Mouse (Mus musculus): ENCODE results near the gene Rgl3.

GRCm38 (mm10) chr9:22016245-22016644 is 27.0 kb upstream of the Rgl3 start:
- no peak for TF ChIP-seq POLR2A (IDR thresholded peaks at IDR 0.05; ENCODE audit: borderline replicate concordance, low read depth, low read length)
- TF ChIP-seq CTCF (IDR thresholded peaks at IDR 0.05; ENCODE audit: low read depth, low read length) = no peak
